Mouse (Mus musculus): ENCODE data around the gene Exoc3l2.

The Exoc3l2 gene

DNA sequence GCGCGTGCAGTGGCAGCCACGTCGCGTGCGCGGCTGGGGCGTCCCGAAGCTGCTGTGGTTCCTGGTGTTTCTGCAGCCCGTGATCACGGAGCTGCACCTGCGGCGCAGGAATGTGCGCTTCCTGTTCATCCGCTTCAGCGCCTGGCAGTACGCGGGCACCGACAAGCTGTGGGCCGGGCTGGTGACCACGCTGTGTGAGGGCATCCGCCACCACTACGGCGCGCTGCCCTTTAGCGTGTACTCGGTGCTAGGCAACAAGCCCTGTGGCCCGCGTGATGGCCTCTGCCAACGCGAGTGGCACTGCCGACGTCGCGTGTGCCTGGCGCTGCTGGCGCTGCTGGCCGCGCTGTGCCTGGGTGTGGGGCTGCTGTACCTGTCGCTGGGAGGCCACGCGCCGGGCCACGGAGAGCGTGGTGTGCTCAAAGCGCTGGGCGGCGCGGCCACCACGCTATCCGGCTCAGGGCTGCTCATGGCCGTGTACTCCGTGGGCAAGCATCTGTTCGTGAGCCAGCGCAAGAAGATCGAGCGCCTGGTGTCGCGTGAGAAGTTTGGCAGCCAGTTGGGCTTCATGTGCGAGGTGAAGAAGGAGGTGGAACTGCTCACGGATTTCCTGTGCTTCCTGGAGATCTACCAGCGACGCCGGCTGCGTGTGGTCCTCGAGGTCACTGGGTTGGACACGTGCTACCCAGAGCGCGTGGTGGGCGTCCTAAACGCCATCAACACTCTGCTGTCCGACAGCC, 60.1 kb downstream of the Exoc3l2 start:
- no peak for DNase-seq (ENCODE audit: low spot score)

DNA sequence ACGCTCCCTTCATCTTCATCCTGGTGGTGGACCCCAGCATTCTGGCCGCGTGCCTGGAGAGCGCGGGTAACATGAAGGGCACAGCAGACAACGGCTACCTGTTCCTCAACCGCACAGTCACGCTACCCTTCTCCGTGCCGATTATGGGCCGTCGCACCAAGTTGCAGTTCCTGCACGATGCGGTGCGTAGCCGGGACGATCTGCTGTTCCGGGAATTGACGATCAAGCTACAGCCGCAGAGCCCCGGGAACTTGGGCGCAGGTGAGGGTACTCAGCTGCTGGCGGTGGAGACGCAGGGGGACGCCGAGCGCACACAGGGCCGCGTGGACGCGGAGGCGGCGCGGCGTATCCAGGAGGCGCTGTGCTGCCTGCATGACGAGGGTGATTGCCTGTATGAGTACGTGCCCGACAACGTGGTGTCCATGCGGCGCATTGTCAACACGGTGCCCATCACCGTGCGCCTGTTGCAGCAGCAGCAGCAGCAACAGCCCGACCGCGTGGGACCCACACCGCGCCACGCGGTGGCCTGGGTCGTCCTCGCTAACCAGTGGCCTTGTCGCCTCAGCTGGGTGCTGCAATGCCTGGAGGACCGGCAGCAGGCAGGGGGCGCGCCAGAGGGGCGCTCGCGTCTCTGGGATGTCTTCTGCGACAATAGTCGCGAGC, 60.8 kb downstream of the Exoc3l2 start:
- peak; percentile 61 for DNase-seq (ENCODE audit: low spot score)

DNA sequence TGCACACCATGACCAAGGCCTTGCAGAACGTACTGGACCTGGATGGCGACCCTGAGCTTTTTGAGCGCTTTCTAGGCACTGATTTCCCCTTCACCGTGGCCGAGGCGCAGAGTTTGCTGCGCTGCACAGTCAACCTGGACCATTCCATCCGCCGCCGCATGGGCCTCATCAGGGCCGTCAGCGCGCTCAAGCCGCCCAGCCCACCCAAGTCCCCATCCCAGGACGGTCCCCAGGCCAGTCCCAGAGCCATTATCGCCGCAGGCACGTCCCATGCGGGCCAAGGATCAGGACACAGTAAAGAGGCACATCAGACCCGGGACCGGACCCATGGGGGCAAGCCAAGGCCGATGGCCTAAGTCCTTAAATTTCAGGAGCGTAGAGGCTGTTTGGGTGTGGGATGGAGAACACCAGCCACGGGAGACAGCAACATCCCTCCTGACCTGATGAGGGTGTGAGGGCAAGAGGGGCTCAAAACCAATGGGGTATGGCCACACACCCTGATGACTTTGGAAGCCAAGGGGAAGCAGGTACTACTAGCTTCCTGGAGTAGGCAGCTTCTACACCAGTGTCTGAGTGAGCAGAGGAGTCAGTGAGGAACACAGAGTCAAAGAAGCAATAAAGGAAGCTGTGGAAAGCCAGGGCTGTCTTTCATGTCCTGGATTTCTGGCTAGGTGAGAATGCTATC, 61.4 kb downstream of the Exoc3l2 start:
- DNase-seq (ENCODE audit: low spot score) = no peak

DNA sequence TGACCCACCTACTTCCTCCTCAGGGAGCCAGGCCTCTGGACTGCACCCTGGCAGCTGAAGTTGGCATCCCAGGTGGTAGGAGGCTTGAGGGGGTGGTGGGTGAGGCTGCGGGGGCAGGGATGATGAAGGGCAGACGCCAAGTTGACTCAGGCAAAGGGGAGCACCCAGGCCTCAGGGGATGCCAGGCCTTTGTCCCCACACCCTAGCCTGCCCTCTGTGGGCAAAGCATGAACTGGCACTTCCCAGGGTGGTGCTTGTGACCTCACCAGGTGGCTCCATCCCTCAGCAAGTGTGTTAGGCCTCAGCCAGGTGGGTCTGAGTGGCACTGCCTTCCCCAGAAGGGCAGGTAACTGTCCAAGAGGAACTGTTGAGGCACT, 62.0 kb downstream of the Exoc3l2 start:
- no peak for DNase-seq (ENCODE audit: low spot score)

DNA sequence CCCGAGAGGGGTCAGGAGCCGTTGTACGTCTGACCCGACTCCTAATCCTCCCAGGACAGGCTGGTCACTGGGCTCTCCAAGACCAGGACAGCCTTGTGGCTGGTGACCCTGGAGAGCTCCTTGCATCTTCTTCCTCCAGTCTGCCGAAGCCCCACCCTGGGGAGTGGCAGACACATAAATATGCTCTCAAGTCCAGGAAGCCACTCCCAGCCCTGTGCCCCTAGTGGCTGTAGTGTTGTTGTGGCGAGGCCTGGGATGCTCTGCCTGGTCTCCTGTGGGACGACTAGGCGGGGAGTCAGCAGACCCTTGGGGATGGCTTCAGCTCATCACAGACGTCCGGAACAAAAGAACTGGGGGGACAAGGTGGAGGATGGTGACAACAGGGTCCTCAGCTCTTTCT, 67.9 kb downstream of the Exoc3l2 start:
- no peak for DNase-seq (ENCODE audit: low spot score)

DNA sequence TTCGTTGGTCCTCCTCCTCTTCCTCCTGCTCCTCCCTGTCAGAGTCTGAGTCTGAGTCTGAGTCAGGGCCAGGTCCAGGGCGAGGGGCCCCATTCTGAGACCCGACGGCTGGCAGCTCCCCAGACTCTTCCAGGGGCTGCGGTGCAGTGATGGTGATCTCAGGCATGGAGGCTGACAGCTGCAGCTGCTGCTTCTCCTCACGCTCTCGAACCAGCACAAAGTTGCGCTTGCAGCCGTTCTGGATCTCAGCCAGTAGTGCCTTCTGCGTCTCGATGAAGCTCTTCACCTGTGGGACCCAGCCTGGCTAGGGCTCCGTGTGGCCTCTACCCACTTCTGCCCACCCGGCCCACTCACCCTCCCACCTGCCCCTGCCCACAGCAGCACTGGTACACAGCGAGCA, 69.1 kb downstream of the Exoc3l2 start:
- no peak for DNase-seq (ENCODE audit: low spot score)

DNA sequence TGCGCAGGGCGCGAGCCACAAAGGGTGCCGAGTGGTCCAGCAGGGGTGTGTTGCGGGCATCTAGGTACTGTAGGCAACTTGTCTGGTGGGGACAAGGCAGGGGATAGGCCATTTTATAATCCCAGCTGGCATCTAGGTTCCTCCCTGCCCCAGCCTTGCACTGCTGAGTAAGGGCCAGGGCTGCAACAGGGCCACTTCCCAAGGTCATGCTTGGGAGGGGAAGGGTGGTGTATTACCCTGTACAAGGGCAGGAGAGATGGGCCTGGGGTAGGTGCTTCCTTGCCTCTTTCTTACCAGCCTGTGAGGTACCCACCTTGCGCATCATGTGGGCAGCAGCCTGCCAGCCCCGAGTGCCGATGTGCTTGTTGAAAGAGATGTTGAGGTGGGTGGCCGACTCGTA, 71.5 kb downstream of the Exoc3l2 start:
- no peak for DNase-seq (ENCODE audit: low spot score)

DNA sequence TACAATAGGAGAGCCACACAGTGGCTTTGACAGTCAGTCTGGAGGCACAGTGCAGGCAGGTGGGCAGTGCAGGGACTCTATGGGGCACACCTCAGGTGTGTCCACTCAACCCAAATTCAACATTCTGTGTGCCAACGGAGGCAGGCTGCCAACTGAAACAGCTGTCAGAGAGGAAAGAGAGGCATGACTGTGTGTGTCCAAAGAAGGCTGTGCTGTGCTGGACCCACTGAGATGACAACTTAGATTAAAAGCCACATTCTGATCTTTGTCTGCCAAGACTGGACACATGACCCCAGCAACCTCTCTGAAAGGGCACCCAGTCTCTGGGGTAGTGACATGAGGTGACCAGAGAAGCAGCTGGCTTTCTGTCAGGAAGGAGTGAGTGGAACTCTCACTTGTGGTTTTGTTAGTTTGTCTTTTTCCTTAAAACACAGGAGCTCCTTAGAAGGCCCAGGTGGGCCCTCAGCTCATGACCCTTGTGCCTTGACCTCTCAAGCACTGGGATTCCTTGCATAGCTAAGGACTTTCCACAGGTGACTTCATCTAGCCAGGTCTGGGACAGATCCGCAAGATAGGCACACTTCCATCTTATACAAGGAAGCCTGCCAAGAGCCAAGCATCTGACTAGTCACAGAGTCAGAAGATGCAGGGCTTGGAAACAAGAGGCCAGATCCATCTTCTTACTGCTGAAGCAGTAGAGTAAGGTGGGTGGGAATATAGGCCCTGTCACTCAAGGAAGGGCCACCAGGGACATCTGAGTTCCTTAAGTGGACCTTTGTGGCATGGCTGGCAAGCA, 77.8 kb downstream of the Exoc3l2 start:
- no peak for DNase-seq (ENCODE audit: low spot score)

DNA sequence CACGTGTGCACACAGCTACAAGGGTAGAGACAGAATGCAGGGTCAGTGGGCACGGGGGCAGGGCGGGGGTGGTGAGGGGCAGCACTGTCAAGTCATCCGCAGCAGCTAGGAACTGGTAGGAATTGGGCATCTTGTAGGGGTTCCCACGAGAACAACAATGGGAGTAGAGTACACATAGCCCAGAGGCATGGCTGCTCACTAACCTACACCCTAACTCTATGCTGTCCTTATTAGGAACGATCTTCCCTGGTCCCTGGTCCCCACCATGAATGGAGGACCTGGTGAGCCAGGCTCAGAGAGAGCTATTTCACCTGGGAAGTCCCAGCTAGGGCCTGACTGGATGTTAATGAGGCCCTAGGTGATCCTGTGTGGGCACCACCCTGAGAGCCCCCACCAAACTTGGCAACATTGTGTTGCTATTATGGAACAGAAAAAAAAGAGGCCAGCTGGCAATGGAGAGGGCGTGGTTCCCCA, 78.6 kb downstream of the Exoc3l2 start:
- no peak for DNase-seq (ENCODE audit: low spot score)

DNA sequence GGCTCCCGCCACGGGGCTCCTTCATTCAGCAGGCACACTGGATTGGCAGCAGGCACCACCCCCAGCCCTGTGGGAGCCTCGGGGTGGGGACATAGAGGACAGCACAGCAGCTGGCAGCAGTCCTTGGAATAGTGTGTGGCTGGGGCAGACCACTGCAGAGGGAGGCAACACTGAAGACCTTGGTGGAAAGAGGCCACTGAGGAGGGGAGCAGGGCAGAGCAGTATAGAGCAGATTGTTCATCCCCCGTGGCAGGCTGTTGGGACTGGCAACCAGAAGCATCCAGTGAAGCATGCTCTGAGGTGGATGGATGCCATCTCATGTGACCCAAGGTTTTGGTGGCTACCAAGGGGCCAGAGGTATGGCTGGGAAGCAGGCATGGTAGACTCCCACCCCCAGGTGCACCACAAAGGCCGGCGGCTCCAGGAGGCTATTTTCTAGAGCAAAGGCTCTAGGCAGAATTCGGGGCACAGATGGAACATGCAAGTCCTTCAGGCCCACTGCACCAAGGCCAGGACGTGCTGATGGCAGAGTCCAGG, 79.1 kb downstream of the Exoc3l2 start:
- DNase-seq (ENCODE audit: low spot score) = peak; percentile 43

DNA sequence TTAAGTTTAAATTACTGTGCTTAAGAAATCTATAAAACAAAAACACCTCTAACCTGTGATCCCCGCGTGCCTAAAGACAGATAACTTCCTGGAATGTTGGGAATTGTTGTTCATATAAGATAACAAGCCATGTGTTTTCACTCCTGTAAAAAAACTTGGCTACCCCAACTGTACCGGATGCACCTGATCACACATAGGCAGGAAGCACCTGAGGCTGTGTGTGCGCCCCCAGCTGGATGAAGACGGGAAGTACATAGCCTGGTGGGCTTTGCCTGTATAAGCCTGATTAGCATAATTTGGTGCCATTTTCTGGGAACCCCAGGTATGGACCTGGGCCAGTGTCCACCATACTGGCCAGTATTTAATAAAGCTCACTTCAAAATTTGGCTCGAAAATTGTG, 80.5 kb downstream of the Exoc3l2 start:
- no peak for DNase-seq (ENCODE audit: low spot score)

DNA sequence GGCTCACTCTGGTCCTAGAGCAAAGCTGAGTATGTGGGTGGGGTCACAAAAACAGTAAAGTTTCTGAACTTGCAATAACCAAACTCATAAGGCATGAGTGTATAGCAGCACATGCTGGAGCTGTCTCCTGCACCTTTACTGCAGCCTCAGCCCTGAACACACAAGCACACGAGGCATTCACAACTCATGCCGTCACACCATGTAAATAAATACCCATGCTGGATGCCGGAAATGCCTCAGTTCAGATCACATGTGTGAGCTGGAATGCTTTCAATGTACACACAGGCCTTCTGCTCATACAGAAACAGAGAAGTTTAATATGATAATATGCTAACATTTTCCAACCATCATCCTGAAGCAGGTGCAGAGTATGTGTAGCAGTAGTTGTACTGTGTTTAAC, 82.9 kb downstream of the Exoc3l2 start:
- DNase-seq (ENCODE audit: low spot score) = no peak
